Mouse (Mus musculus) cerebellum, adult (tissue): ENCODE measurements around the gene Mapk14.
"Not testable (repeated sequence)": the region's sequence is repeated elsewhere in the genome, so short reads cannot be mapped to it uniquely, and the experiment has no call there.

ENCODE experiments used
- ATAC-seq: cut with Nextera tagmentation; 2 replicates; pipeline ENCODE4 v1.9.2; 2017; ENCODE audit warnings: mild to moderate bottlenecking, moderate library complexity, mixed read lengths; ENCODE audit not compliant: insufficient number of reproducible peaks, low FRiP score, low TSS enrichment

Mapk14 gene

DNA sequence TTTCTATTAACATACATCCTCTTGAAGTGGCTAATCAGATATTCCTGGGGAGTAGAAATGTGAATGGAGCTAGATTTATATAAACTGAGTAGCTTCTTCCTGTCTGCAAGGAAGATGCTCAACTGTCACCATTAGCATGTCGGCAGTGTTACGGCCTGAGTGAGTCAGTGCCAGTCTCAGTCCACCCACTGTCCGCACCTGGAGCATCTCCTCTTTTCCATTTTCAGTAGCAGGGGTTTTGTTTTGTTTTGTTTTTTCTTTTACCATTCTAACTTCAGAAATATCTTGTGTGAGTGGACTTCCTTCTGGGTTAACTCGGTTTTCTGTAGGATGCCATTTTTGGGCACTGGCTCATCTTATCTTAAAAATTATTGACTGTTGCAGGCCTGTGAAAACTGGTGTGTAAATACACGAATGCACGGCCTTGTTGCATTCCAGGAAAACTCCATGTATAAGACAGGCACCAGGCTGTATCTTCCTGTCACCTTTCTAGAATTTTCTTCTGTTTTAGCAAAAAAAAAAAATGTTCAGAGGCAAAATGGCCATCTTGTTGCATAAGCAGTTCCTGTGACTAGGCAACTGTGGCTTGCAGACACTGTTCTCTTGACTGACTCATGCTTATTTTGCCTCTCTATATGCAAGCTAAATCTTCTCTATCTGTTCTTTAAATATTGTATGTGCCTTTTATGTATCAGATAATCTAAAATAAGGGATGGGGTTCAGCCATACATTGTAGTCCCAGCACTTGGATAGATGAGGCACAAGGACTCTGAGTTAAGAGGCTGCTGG lies 44.4 kb downstream of the Mapk14 start:
- ATAC-seq = no peak

DNA sequence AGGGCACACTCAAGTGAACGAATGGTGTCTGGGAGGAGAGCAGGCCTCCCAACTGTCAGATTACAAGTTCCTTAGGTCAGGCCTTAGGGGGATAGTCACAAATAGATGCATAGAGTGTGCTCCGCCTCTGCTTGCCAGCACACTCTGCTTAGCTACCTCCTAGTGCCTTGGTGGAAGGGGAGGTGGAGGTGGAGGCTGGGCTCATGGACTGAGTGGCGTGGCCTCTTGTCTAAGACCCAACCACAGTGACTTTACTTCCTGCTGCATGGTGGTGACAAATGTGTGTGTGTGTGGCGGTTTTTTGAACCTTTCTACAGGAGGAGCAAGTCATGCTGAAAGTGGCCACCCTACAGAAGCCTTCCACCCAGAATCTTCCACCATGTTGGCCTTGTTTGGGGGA lies 45.4 kb downstream of the Mapk14 start:
- ATAC-seq = no peak

DNA sequence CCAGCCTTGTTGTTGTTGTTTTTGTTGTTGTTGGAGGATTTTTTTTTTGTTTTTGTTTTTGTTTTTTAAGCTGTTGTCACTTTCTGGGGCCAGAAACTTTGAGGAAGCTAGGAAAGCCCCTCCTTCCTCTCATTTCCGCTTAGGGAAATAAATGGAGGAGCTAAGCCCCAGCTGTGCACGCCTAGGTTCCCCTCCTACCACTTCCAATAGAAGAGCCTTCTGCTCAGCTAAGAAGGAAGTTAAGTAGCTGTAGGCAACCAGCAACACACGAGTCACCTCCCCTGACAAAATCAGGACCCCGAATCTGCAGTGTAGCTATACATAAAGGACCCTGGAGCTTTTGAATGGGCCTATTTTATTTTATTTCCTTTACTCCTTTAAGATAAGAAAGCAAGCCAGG lies 46.8 kb downstream of the Mapk14 start:
- no peak for ATAC-seq

DNA sequence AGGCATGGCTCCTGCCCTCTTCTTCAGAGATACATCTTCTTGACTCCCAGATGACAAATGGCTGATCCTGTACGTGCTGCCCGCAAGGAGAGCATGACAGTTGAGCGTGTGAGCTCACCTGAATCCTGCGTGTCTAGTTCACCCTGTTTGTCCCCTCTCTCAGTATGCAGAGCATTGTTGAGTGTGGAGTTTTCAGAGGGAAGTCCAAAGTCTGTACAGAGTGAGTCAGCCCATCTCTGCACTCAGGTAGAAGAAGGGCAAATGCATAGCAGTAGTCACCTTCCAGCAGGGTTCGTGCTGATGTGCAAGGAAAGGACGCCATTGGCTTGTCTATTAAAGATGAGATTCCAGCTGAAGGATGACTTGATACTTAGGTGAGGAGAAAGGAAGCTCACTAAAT lies 48.1 kb downstream of the Mapk14 start:
- no peak for ATAC-seq

DNA sequence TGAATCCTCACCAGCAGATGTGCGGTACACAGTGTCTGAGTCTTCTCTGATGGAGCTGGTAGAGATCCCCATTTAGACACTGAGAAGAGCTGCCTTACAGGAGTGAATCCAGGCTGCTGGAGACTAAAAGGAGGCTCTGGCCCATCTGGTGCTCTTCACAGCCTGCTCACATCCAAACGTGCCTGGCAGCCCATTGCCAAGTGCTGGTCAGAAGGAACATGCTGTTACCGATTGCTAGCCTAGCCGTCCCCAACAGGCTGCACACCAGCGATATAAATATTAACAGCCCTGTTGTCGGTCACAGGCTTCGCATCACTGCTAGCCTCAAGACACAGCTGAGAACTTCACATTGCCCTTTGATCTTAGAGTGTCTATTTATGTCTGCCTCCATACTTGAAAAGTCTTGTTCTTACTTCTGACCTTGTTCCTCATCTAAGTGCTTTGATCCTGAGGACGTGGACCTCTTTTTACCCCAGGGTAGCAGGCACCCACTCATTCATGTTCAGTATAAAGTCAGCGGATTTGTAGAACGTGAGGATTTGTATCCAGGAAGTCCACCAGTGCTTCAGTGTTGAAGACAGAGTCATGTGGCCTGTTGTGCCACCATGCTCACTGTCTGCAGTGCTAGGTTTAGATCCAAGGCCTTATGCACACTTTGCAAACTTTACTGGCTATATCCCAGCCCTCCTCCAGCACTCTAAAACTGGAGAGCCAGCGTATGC lies 52.2 kb downstream of the Mapk14 start:
- ATAC-seq = no peak

DNA sequence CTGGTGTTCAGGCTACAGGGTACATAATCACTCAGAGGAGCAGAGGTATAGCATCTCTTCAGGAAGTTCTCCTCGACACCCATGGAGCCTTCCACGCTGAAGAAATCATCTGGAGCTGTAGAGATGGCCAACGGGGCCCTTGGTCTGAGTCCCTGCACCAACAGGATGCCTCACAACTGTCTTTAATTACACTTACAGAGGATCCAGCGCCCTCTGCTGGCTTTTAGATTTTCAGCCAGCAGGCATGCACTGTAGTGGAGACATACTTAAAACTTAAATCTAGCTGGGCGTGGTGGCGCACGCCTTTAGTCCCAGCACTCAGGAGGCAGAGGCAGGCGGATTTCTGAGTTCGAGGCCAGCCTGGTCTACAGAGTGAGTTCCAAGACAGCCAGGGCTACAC lies 52.8 kb downstream of the Mapk14 start:
- no peak for ATAC-seq

DNA sequence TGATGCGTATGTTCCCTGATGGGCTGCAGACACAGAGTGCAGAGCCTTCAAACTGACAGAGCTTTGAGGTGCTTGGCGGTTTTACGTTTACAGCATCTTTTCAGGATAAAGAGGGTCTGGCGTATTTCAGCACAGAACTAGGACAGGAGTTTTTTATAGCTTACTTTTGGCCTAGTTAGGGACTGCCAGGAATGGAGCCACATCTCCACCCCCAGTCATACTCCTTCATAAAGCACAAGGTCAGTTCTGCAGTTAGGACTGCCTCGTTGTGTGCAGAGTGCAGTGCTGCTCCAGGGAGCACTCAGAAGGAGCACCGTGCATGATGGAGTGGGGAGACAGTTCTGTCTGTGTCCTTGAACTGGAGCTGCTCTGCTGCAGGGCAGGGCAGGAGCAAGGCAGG lies 54.6 kb downstream of the Mapk14 start:
- no peak; the same call in 1 of the 2 replicates for ATAC-seq

DNA sequence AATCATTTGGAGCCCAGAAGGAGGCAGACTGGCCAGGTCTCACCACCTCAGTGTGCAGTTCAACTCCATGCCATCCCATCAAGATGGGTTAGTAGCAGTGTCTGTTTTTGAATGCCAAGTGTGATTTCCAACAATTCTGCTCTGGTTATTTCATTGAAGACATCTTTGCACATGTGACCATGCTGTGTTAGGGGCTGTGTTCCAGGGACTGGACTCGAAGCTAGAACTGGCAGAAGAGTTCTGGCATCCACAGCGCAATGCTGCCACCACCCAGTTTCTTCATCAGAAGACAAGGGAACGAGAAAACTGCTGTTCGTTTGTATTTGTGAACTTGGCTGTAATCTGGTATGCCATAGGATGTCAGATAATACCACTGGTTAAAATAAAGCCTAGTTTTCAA lies 56.9 kb downstream of the Mapk14 start:
- no peak for ATAC-seq

DNA sequence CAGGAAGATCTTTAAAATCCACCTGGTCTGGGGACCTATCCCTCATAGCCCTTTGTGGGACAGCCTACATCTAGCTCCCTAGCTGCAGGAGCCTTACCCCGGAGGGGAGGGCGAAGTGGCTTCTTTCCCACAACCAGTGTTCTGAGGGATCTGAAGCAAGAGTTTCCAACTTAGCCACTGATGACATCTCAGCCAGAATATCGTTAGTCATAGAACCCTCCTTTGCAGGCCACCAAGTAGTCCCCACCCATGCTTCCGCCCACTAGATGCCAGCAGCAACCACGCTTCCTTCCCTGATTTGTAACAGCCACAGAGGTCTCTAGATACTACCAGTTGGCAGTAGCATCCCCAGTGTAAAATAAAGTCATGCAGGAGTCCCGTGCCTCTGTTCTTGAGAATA lies 59.5 kb downstream of the Mapk14 start:
- ATAC-seq = no peak

DNA sequence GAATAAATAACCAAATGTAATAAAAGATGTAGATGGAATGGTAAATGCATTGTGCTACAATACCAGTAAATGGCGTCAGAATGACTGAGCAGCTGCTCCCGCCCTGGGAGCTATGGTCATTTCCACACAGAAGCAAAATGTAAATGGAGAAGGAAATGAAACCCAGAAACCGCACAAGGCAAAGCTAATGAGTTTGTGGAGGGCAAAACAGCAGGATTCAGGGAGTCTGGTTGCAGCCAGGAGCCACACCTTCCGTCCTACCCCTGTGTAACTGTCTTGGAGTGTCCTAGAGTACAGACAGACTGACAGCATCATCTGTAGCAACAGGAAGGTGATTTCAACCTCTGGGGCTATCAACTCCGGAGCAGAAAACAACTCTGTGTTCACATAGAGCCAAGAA lies 65.3 kb downstream of the Mapk14 start:
- ATAC-seq = no peak

DNA sequence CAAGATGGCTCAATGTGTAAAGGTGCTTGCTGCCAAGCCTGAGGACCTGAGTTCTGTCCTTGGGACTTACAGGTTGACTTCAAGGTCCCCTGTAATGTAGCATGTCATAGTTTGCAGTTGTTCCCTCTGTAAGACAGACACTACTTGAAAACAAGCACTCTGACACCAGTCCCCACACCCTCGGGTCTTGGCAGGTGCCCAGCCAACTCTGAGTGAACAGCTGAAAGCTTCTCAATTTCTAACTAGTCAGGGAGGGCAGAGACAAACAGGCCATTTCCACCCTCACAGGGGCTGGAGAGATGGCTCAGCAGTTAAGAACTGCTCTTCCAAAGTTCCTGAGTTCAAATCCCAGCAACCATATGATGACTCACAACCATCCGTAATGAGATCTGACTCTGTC lies 66.3 kb downstream of the Mapk14 start:
- ATAC-seq = no peak

DNA sequence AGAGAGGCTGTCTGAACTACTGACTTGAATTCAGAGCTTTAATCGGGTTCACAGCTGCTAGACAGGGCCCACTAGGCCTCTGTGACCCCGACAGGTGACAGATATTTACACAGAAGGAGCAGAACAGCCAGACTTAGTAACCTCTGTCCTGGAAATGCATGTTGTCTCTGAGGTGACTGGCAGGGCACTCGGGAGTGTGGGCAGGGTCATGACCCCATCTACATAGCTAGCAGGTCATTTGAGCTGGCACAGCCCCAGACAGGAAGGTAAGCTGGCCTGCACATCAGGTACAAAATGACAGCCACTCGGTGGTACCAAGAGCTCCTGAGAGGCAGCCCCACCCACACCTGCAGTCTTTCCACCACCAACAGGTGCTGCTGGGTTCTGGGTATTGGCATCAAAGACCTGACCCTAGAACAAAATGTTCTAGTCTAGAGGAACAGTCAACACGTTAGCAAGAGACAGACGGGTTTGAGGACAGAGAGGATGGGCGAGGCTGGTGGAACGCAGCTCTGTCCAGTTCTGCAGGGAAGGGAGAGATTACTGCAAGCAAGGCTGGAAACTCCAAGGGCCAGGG lies 69.7 kb downstream of the Mapk14 start:
- ATAC-seq = no peak

DNA sequence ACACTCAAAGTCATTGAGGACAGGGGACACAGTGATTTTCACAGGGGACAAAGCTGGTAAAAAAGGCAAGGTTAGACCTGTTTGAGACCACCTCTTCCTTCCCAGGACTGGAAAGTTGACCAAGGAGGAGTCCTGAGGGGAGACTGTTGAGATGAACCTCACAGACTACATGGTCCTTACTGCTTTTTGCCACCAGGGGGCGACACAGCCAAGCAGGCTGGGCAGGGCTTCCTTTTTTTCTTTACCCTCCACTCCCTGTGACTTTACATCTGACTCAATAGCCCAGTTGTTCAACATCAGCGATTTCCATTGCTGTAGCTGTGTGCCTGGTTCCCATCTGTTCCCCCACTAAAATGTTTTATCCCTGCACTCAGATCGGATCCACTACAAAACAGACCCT lies 70.7 kb downstream of the Mapk14 start:
- no peak for ATAC-seq

DNA sequence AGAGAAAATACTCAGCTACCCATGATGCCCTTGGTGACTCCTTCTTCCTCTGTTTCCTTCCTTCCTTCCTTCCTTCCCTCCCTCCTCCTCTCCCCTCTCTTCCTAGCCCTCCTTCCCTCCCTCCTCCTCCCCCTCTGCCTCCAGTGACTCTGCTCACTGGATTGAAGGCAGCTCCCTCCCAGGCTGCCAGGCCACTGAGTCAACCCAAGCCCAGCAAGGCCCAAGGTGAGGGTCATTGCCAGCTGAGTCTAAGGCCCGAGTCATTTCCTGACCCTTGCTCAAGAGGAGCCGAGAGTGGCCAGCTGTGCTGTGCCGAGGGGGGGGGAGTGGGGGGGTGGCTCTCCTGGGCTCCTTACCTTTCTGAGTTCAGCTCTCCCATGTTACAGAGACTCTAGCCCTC lies 75.1 kb downstream of the Mapk14 start:
- ATAC-seq = no peak

DNA sequence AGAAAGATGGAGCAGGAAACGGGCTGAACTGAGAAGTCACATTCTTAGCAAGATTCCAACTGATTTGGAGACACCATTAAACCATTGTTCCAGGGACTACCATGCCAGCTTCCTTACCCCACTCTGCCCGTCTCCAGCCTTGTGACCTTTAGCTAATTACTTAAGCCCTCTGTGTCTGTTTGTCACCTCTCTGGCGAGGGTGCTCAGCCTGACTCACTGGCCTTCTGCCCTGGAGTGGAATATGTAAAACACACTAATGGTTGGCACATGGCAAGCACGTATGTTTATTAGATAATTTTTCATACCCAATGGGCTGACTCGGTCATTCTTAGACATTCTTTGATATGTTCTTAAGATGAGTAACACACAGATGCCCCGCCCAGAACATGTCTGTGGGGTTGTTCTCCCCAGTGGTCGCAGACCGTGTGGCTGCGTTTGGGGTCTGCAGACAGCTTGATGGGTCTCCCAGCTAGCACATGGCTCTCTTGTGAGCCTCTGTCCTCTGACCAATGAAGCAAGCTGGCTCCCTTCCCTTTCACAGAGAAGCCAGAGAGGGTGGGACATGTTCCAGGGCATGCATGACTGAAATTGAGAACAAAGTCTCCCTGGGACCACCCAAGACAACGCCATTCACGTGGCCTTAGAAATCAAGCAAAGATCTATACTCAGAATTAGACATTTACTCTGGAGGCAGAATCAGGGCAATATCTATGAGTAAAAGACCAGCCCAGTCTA lies 75.8 kb downstream of the Mapk14 start:
- no peak for ATAC-seq

DNA sequence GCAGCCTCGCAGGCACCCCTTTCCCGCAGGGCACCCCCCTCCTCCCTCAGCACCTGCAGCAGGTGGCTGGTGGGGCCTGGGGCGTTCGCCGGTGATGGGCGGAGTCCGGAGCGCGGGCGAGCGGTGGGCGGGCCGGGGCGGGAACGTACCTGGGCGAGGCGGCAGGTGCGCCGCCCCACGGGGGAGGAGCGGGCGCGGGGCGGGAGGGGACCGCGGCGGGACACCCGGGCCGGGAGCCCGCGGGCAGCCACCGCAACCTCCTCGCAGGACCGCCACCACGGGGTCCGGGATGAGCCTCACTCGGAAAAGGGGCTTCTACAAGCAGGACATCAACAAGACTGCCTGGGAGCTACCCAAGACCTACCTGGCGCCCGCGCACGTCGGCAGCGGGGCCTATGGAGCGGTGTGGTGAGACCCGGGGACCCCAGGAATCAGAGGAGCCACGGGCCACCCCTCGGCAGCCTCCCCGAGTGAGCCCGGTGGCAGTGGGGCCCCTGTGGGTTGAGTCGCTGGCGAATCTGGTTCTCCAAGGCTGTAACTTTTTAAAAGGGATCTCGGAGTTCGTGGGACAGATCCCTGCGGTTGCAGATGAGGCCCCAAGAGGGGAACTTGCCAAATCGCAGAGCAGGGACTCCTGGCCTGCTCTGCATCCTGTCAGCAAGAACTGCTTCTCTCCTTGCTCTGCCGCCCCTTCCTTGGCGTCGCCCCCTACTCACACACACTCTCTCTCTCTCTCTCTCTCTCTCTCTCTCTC lies 78.2 kb downstream of the Mapk14 start, which contains the start of gene Mapk13:
Gene Mapk13 (plus strand): TSS at position 177 of the 754 bp plus-strand sequence.
- ATAC-seq = no peak

DNA sequence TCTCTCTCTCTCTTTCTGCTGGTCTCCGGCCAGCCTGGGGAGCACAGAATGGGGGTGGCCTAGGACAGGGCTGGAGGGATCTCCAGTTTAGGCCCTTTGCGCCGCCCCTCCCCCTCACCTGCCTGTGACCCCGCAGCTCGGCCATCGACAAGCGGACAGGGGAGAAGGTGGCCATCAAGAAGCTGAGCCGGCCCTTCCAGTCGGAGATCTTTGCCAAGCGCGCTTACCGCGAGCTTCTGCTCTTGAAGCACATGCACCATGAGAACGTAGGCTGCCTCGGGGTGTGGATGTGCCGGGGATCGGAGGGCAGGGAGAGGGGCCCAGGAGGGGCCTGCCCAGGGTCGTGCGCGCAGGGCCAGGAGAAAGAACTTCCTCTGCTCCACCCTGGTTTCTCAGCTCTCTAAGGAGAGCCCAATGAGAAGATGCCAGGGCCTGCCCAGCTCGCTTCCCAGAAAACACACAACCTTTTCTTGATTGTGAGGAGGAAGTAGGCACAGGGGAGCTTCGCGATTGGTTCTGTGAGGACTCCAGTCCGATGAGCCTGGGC lies 78.8 kb downstream of the Mapk14 start:
- no peak for ATAC-seq

DNA sequence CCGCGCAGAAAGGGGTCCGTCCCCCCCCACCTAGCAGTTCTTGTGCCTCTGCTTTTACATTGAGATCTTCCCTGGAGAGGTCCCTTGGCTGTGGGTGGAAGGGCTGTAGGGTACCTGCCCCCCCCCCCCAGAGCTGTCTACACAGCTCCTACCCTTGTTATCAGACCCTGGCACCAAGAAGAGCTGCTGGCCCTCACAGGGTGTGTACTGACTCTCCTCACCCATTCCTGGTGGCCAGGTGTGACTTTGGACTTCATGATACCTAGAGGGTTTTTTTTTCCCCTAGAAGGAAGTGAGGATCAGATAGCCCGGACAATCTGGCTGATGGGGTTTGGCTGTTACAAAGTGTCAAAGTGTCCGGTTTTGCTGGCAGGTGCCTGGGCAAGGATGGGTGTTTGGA lies 80.2 kb downstream of the Mapk14 start:
- ATAC-seq = no peak

DNA sequence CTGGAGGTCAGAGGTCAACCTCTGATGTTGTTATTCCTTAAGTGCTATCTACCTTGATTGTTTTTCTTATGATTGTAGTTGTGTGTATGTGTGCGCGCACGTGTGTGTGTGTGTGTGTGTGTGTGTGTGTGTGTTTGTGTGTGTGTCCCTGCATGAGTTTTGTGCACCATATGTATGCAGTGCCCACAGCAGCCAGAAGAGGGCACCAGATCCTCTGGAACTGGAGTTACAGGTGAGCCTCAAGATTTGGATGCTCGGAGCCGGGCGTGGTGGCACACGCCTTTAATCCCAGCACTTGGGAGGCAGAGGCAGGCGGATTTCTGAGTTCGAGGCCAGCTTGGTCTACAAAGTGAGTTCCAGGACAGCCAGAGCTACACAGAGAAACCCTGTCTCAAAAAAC lies 83.2 kb downstream of the Mapk14 start:
- not testable (repeated sequence) for ATAC-seq

DNA sequence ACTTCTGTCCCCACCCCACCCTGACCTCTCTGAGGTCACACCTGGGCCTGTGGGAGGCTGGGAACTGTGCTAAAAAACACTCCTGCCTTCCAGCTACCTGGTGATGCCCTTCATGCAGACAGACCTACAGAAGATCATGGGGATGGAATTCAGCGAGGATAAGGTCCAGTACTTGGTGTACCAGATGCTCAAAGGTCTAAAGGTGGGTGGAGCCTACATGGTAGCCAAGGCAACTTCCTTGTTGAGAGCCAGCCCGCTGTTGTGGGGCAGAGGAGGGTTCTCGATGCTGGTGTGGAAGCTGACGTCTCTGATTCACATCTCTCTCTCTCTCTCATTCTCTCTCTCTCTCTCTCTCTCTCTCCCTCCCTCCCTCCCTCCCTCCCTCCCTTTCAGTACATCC lies 84.0 kb downstream of the Mapk14 start:
- no peak for ATAC-seq
